Mouse (Mus musculus) limb, embryonic 14.5 days (tissue): Measurements from ENCODE around the gene Cnnm1. TPM values are rescaled to one million over a fixed set of nuclear protein-coding genes. Genes with fewer than 3 reads are reported as not detected.
A peak's percentile ranks its signal among the peaks of the same experiment; 100 is the strongest.

Experiments used
- ATAC-seq: fragments of 200-750 bp; cut with Nextera tagmentation; 2 replicates; pipeline ENCODE4 v1.8.0; 2017; ENCODE audit warnings: low read depth, moderate number of reproducible peaks, moderate TSS enrichment; ENCODE audit not compliant: low FRiP score
- DNase-seq: peaks from one replicate; pipeline ENCODE4 v3.0.0-alpha.2; 2015; ENCODE audit warnings: low spot score
- H3K27ac ChIP-seq: fragments of 300-500 bp; sonication (generic); replicated peaks from 2 replicates; pipeline ENCODE4 v1.5.1; 2014; ENCODE audit warnings: low read depth, mild to moderate bottlenecking, low read length, moderate library complexity, mixed read lengths
- H3K27me3 ChIP-seq: fragments of 300-500 bp; sonication (generic); 2 replicates; pipeline ENCODE4 v1.6.1; 2014; ENCODE audit warnings: low read length, mixed read lengths; ENCODE audit not compliant: control insufficient read depth, insufficient read depth
- H3K36me3 ChIP-seq: fragments of 300-500 bp; sonication (generic); 2 replicates; pipeline ENCODE4 v1.6.1; 2014; ENCODE audit warnings: mild to moderate bottlenecking, low read length, moderate library complexity, mixed read lengths; ENCODE audit not compliant: control insufficient read depth, insufficient read depth
- H3K4me1 ChIP-seq: fragments of 300-500 bp; sonication (generic); 2 replicates; pipeline ENCODE4 v1.6.1; 2014; ENCODE audit warnings: antibody characterized with exemption, low read length, mixed read lengths; ENCODE audit not compliant: control insufficient read depth, insufficient read depth
- H3K4me2 ChIP-seq: fragments of 300-500 bp; sonication (generic); replicated peaks from 2 replicates; pipeline ENCODE4 v1.6.1; 2014; ENCODE audit warnings: low read depth, mild to moderate bottlenecking, low read length, moderate library complexity; ENCODE audit not compliant: severe bottlenecking
- H3K4me3 ChIP-seq: fragments of 300-500 bp; sonication (generic); replicated peaks from 2 replicates; pipeline ENCODE4 v1.5.1; 2014; ENCODE audit warnings: low read length
- H3K9ac ChIP-seq: fragments of 300-500 bp; sonication (generic); 2 replicates; pipeline ENCODE4 v1.6.1; 2014; ENCODE audit warnings: mild to moderate bottlenecking, low read depth, low read length, moderate library complexity; ENCODE audit not compliant: severe bottlenecking
- H3K9me3 ChIP-seq: fragments of 300-500 bp; sonication (generic); 2 replicates; pipeline ENCODE4 v1.6.1; 2016; ENCODE audit warnings: low read length; ENCODE audit not compliant: control insufficient read depth
- POLR2A ChIP-seq: fragments of 200-500 bp; IDR thresholded peaks from 2 replicates; pipeline ENCODE4 v1.8.0; 2012; ENCODE audit warnings: inconsistent platforms, mild to moderate bottlenecking, moderate library complexity, borderline replicate concordance; ENCODE audit not compliant: insufficient read depth, insufficient read length; ENCODE audit errors: extremely low read depth
- whole genome bisulfite sequencing: fragments of 180-500 bp; shearing (Covaris S2); extraction: QIAGEN DNeasy Blood & Tissue Kit; methylation state at CpG from one replicate; pipeline ENCODE4 v1.1.7; 2014; 5-methylcytosine and 5-hydroxymethylcytosine counted together
- polyA plus RNA-seq, 2 experiments: library from polyadenylated mRNA; depleted of rRNA in 1 of 2; stranded (reverse) in 1 of 2; unstranded in 1 of 2; fragments of >200 nt; fragmentation: Nextera tagmentation in 1 of 2; extraction: Ambion mirVana in 1 of 2; gene quantifications; 2 replicates each; pipeline versions ENCODE4 v1.2.1 to v1.2.3; 2012 to 2014

The Cnnm1 gene
- polyA plus RNA-seq, 2 experiments = 1.3 to 3.3 TPM

DNA sequence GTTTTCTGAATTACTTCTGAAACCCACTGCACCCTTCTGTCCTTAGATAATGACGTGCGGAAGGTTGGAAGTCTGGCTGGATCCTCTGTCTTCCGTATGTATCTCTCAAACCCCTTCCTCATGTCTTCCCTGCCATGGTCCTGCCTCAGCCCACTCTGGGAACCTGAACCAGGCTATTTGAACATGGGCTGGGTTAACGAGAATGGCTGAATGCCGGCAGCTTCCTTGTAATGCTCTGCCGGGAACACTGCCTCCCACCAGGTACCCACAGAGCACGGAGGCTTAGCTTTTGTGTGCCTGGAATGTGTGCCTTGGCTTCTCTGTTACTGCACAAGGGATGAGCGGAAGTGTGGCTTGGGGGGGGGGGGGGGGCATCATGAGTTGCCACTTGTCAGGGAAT, 32.1 kb downstream of the Cnnm1 start:
- Histone ChIP-seq H3K4me3 (no peak overlapping the region), H3K36me3 (no peaks in the 10 kb centered on the region), H3K27ac (no peak overlapping the region), H3K9me3 (no peaks in the 10 kb centered on the region), H3K27me3 (no peaks in the 10 kb centered on the region), H3K4me1 (0 out of 2 replicates have a peak, but pooled peaks cover 4% of the 10 kb centered on the region), H3K4me2 (no peak overlapping the region), H3K9ac (no peak overlapping the region)
- WGBS = 78% methylated on average over 8 of the region's 8 CpGs
- ATAC-seq (no peak), DNase-seq (no peak)
- TF ChIP-seq POLR2A = no peak

DNA sequence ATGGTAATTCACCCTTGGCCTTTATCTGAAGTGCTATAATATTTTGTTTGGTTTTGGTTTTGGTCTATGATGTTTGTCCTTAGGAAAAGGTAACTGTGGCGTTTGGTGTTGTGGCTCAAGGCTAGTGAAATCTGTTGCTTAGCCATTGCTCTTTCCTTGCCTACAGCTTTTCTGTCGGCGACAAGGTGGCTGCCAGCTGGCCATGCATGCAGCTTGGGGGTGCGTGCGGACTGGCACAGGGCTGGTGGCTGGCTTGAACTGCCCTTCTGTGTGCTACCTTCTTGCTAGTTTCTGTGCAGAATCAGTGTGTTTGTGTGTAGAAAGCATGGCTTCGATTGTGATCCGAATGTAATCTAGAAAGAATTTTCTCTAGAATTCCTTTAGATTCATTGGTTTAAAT, 32.5 kb downstream of the Cnnm1 start:
- TF ChIP-seq POLR2A = no peak
- H3K27ac ChIP-seq = no peak overlapping the region
- no peak overlapping the region for H3K4me3 ChIP-seq
- H3K27me3 ChIP-seq = no peaks in the 10 kb centered on the region
- DNase-seq = no peak
- no peak overlapping the region for H3K4me2 ChIP-seq
- H3K36me3 ChIP-seq = no peaks in the 10 kb centered on the region
- H3K9me3 ChIP-seq = no peaks in the 10 kb centered on the region
- H3K4me1 ChIP-seq = 0 out of 2 replicates have a peak, but pooled peaks cover 4% of the 10 kb centered on the region
- no peak overlapping the region for H3K9ac ChIP-seq
- WGBS = 87% methylated on average over 7 of the region's 7 CpGs
- ATAC-seq = no peak

DNA sequence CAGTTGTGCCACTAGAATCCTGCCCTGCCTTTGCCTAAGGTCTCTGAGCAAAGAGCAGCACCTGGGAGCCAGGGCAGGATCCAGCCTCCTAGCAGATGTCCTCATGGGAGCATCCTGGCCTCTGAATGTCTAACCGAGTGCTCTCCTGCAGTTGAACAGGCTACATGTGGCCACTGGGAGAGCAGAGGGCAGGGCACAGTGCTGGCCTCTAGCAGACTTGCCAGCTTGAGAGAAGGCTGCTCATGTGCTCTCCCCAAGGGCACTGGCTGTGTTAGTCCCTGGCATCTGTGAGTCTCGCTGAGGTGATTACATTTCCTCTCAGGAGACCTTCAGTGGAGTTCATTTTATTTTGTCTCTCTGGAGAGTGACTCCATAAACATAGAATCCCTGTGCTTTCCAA, 35.4 kb downstream of the Cnnm1 start:
- DNase-seq (no peak), ATAC-seq (no peak)
- Histone ChIP-seq H3K4me3 (no peak overlapping the region), H3K36me3 (no peaks in the 10 kb centered on the region), H3K27me3 (no peaks in the 10 kb centered on the region), H3K4me2 (no peak overlapping the region), H3K9ac (no peak overlapping the region), H3K27ac (no peak overlapping the region), H3K4me1 (0 out of 2 replicates have a peak, but pooled peaks cover 4% of the 10 kb centered on the region), H3K9me3 (no peaks in the 10 kb centered on the region)
- 32% methylated on average over 2 of the region's 2 CpGs for WGBS
- TF ChIP-seq POLR2A = no peak

GRCm38 (mm10) chr19:43476063-43476462, 35.8 kb downstream of the Cnnm1 start:
- no peak overlapping the region for H3K4me3 ChIP-seq
- no peaks in the 10 kb centered on the region for H3K27me3 ChIP-seq
- H3K9ac ChIP-seq = no peak overlapping the region
- no peak for TF ChIP-seq POLR2A
- 76% methylated on average over 7 of the region's 7 CpGs for WGBS
- no peak overlapping the region for H3K27ac ChIP-seq
- H3K9me3 ChIP-seq = no peaks in the 10 kb centered on the region
- no peak for ATAC-seq
- no peak for DNase-seq
- H3K4me2 ChIP-seq = no peak overlapping the region
- 0 out of 2 replicates have a peak, but pooled peaks cover 4% of the 10 kb centered on the region for H3K4me1 ChIP-seq
- H3K36me3 ChIP-seq = no peaks in the 10 kb centered on the region

DNA sequence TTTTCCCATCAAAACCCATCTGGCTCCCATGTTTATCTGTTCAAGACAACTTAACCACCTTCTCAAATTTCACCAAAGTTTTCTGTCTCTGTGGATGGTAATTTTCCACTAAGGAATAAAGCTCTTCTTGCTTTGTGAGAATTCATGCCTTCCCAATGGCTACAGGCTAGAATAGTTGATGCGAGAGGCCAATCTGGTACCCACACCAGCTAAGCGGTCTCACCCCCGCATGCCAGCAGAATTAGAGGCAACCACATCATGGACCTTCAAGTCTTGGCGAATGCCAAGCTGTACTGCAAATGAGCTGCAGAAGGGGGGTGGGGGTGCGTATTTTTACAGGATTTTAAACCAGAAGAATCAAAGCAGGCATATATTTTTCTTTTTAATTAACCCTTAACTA, 37.2 kb downstream of the Cnnm1 start:
- H3K4me3 ChIP-seq = no peak overlapping the region
- WGBS = 66% methylated on average over 5 of the region's 5 CpGs
- no peak overlapping the region for H3K27ac ChIP-seq
- no peak overlapping the region for H3K4me2 ChIP-seq
- H3K9ac ChIP-seq = no peak overlapping the region
- ATAC-seq = no peak
- H3K4me1 ChIP-seq = 0 out of 2 replicates have a peak, but pooled peaks cover 4% of the 10 kb centered on the region
- H3K36me3 ChIP-seq = no peaks in the 10 kb centered on the region
- DNase-seq = no peak
- H3K9me3 ChIP-seq = no peaks in the 10 kb centered on the region
- no peak for TF ChIP-seq POLR2A
- no peaks in the 10 kb centered on the region for H3K27me3 ChIP-seq

DNA sequence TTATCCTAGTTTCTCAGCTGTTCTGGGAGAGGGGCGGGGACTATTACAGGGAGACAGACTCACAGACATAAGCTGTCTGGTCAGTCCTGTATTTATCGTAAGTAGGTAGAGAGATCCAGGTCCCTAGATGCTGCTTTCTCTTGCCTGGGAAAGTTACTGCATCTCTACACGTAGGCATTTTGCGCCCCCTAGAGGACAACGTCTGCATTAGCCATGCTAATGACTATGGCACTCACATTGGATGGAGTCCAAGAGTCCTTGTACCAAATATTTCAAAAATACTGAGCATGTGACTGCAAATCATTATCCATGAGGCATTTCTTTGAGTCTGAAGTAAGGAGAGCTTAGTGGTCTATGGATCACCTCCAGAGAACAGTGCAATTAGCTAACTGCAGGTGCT, 38.7 kb downstream of the Cnnm1 start:
- no peak overlapping the region for H3K27ac ChIP-seq
- TF ChIP-seq POLR2A = no peak
- H3K27me3 ChIP-seq = no peaks in the 10 kb centered on the region
- H3K9ac ChIP-seq = no peak overlapping the region
- ATAC-seq (no peak), DNase-seq (peak; percentile 83)
- H3K9me3 ChIP-seq = no peaks in the 10 kb centered on the region
- H3K4me3 ChIP-seq = no peak overlapping the region
- H3K4me2 ChIP-seq = no peak overlapping the region
- H3K36me3 ChIP-seq = no peaks in the 10 kb centered on the region
- 0 out of 2 replicates have a peak, but pooled peaks cover 4% of the 10 kb centered on the region for H3K4me1 ChIP-seq
- 16% methylated on average over 5 of the region's 5 CpGs for WGBS
